Mouse (Mus musculus) testis, adult 2 months (tissue): Measurements from ENCODE around the gene Elmo2.

Experiments used
- CTCF ChIP-seq: fragments of 200-500 bp; IDR thresholded peaks from 2 replicates; pipeline ENCODE4 v1.5.1; 2012; ENCODE audit warnings: low read depth, mild to moderate bottlenecking, inconsistent platforms, low read length, moderate library complexity; ENCODE audit not compliant: control insufficient read depth, insufficient read depth, insufficient replicate concordance
- POLR2A ChIP-seq: fragments of 200-500 bp; IDR thresholded peaks from 2 replicates; pipeline ENCODE4 v1.6.1; 2012; ENCODE audit warnings: low read depth, mild to moderate bottlenecking, inconsistent platforms, low read length, moderate library complexity; ENCODE audit not compliant: control insufficient read depth

DNA sequence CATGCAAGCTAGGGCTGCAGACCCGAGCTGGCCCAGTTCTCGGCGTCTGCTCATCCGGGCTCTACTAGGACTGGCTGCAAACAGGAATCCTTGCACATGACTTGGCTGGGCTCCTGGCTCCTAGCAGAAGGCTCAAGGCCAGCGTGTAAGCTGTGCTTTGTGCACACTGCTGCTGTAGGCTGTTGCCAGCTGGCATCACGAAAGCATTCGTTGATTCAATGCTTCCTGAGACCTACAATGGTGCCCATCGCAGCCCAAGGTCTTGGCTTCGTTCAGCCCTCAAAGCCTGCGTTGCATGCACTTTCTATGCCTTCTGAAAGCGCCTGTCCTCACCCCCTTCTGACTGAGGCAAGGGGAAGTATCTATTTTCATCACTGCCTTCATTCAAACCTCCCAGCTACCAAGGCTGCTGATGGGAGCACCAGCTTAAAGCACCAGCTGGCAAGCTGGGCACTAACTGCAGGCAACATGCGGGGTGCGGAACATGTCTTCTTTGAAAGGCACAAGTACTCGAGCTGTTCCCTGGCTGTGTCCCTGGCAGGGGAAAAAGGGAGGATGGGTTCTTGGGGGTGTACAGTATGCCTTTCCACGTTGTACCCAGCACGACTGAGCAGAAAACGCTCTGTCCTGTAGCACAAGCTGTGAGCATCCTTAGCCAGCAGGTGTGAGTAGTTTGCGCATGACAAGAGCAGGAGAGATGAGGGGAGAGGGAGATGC is 37.8 kb downstream of the Elmo2 start:
- TF ChIP-seq POLR2A (peak; percentile 28; the same call in 1 of the 2 replicates), CTCF (no peak)
